8 mouse cellular contexts compared by ENCODE assay signal in genomic region chr12:36157638-36158308, GRCm38 (mm10). TPM values are rescaled to one million over a fixed set of nuclear protein-coding genes. Genes with fewer than 3 reads are reported as not detected.
DNase-seq lines count a peak whose midpoint lies in the region; ATAC-seq and TF ChIP-seq lines count a peak whose summit lies in the region.

Bzw2 (minus strand) TSS chr12:36158080.

- ATAC-seq in kidney, embryonic 14.5 days (ENCODE audit: low FRiP score, low TSS enrichment), result peak; percentile 40
- ATAC-seq in limb, embryonic 15.5 days (ENCODE audit: insufficient number of reproducible peaks, low FRiP score, low TSS enrichment, low read depth), result peak; percentile 20; the same call in 1 of the 2 replicates
- ATAC-seq in midbrain, postnatal 0 days (ENCODE audit: low FRiP score), result peak; percentile 21

- H3K79me3 ChIP-seq in C2C12 (ENCODE audit: low read depth), result peaks cover 48% of the 10 kb centered on the region

- TF ChIP-seq POLR2A in embryonic fibroblast, embryonic 13.5 days (IDR thresholded peaks at IDR 0.05; ENCODE audit: low read depth, low read length), result peak; percentile 77

- peaks cover 3% of the 10 kb centered on the region for H3K36me3 ChIP-seq in C2C12 (ENCODE audit: control insufficient read depth, insufficient read depth)
- no peaks in the 10 kb centered on the region for H3K36me3 ChIP-seq in kidney, embryonic 14.5 days (ENCODE audit: control insufficient read depth, insufficient read depth, low read length)
- no peaks in the 10 kb centered on the region for H3K36me3 ChIP-seq in limb, embryonic 15.5 days
- no peaks in the 10 kb centered on the region for H3K36me3 ChIP-seq in midbrain, postnatal 0 days (ENCODE audit: insufficient read depth, low read length)

- H3K9ac ChIP-seq in kidney, embryonic 14.5 days (ENCODE audit: low read depth, low read length), result peak within 1 kb of the TSS; percentile 91
- peak within 1 kb of the TSS; percentile 75 for H3K9ac ChIP-seq in limb, embryonic 15.5 days
- peak within 1 kb of the TSS; percentile 91 for H3K9ac ChIP-seq in midbrain, postnatal 0 days (replicated peaks; ENCODE audit: low read length, poor library complexity, severe bottlenecking)

- no peaks in the 10 kb centered on the region for H3K9me3 ChIP-seq in kidney, embryonic 14.5 days (ENCODE audit: control insufficient read depth, low read length)
- H3K9me3 ChIP-seq in limb, embryonic 15.5 days, result no peaks in the 10 kb centered on the region
- H3K9me3 ChIP-seq in midbrain, postnatal 0 days (ENCODE audit: low read length), result no peaks in the 10 kb centered on the region

- WGBS in kidney, embryonic 14.5 days, result 2% methylated on average over 26 of the region's 26 CpGs
- WGBS in limb, embryonic 15.5 days, result 2% methylated on average over 26 of the region's 26 CpGs
- 2% methylated on average over 26 of the region's 26 CpGs for WGBS in midbrain, postnatal 0 days

- peak within 1 kb of the TSS; percentile 84 for H3K4me3 ChIP-seq in C2C12 (ENCODE audit: insufficient read depth, poor library complexity, severe bottlenecking)
- H3K4me3 ChIP-seq in embryonic fibroblast, embryonic 13.5 days (ENCODE audit: insufficient read depth, low read length), result peak within 1 kb of the TSS; percentile 60
- H3K4me3 ChIP-seq in kidney, embryonic 14.5 days (ENCODE audit: low read length), result peak within 1 kb of the TSS; percentile 58
- peak within 1 kb of the TSS; percentile 97 for H3K4me3 ChIP-seq in limb, embryonic 15.5 days
- peak within 1 kb of the TSS; percentile 95 for H3K4me3 ChIP-seq in midbrain, postnatal 0 days (ENCODE audit: low read depth, low read length)

- H3K27me3 ChIP-seq in C2C12 (ENCODE audit: control insufficient read depth, insufficient read depth, insufficient read length), result no peaks in the 10 kb centered on the region
- no peaks in the 10 kb centered on the region for H3K27me3 ChIP-seq in kidney, embryonic 14.5 days (ENCODE audit: control insufficient read depth, insufficient read depth, low read length)
- no peaks in the 10 kb centered on the region for H3K27me3 ChIP-seq in limb, embryonic 15.5 days
- H3K27me3 ChIP-seq in midbrain, postnatal 0 days (ENCODE audit: insufficient read depth, low read length), result no peaks in the 10 kb centered on the region

- H3K4me2 ChIP-seq in kidney, embryonic 14.5 days (replicated peaks; ENCODE audit: low read depth, low read length), result peak within 1 kb of the TSS; percentile 84
- peak within 1 kb of the TSS; percentile 70 for H3K4me2 ChIP-seq in limb, embryonic 15.5 days
- H3K4me2 ChIP-seq in midbrain, postnatal 0 days (ENCODE audit: low read depth, low read length, poor library complexity, severe bottlenecking), result peak within 1 kb of the TSS; percentile 73

- H3K27ac ChIP-seq in embryonic fibroblast, embryonic 13.5 days (ENCODE audit: insufficient read depth, low read length), result peak within 1 kb of the TSS; percentile 80
- peak within 1 kb of the TSS; percentile 94 for H3K27ac ChIP-seq in kidney, embryonic 14.5 days (ENCODE audit: low read depth, low read length)
- H3K27ac ChIP-seq in limb, embryonic 15.5 days, result peak within 1 kb of the TSS; percentile 96
- peak within 1 kb of the TSS; percentile 86 for H3K27ac ChIP-seq in midbrain, postnatal 0 days (ENCODE audit: low read depth, low read length)

- DNase-seq in brain, adult 2 months (ENCODE audit: low read depth, low spot score), result peak; percentile 74
- peak; percentile 74 to 81 for DNase-seq in heart, adult 9 months (ENCODE audit: low spot score in 2 of 2)
- peak; percentile 79 for DNase-seq in midbrain, postnatal 0 days (ENCODE audit: low spot score)
- DNase-seq in spleen, postnatal 14 days (ENCODE audit: low spot score in 2 of 2), result peak; percentile 31 to 42

- H3ac ChIP-seq in C2C12 (ENCODE audit: control insufficient read depth, insufficient read length, low read depth), result peak within 1 kb of the TSS; percentile 63

- peaks cover 3% of the 10 kb centered on the region; the same call in 1 of the 2 replicates for H3K4me1 ChIP-seq in embryonic fibroblast, embryonic 13.5 days (ENCODE audit: control insufficient read depth, insufficient read depth, low read length)
- peaks cover 21% of the 10 kb centered on the region; the same call in 1 of the 2 replicates for H3K4me1 ChIP-seq in kidney, embryonic 14.5 days (ENCODE audit: control insufficient read depth, insufficient read depth, low read length)
- peaks cover 23% of the 10 kb centered on the region for H3K4me1 ChIP-seq in limb, embryonic 15.5 days
- peaks cover 12% of the 10 kb centered on the region for H3K4me1 ChIP-seq in midbrain, postnatal 0 days (ENCODE audit: insufficient read depth, low read length)

- H3K79me2 ChIP-seq in C2C12 (ENCODE audit: control insufficient read depth, insufficient read depth), result peaks cover 67% of the 10 kb centered on the region

- TF ChIP-seq CTCF in C2C12 (IDR thresholded peaks at IDR 0.05; ENCODE audit: control insufficient read depth, insufficient read depth, insufficient read length), result no peak
- TF ChIP-seq CTCF in embryonic fibroblast, embryonic 13.5 days (IDR thresholded peaks at IDR 0.05; ENCODE audit: borderline replicate concordance, insufficient read depth, low read length), result no peak
- no peak for TF ChIP-seq CTCF in midbrain, postnatal 0 days (IDR thresholded peaks at IDR 0.05)

TF ChIP-seq in C2C12, 6 proteins besides CTCF, POLR2A, EP300 and RAD21:
- TF ChIP-seq MYOD1 (IDR thresholded peaks at IDR 0.05; ENCODE audit: control insufficient read depth, insufficient read length, low read depth), result no peak

RNA-seq across cellular contexts. Expression of gene Bzw2, which starts in this region (rescaled TPM):
- polyA plus RNA-seq in C2C12 (2012; fragmentation: generic; extraction: Trizol), result 101 TPM
- polyA plus RNA-seq in embryonic fibroblast, embryonic 13.5 days (2011; ENCODE audit: insufficient read length, low read depth, missing spikeins), result 98.0 and 98.7 TPM in 2 replicates
- 243 and 256 TPM in 2 replicates for polyA plus RNA-seq in kidney, embryonic 14.5 days (2014; fragmentation: Nextera tagmentation; extraction: Ambion mirVana)
- polyA plus RNA-seq in limb, embryonic 15.5 days (2015; fragmentation: Nextera tagmentation; extraction: Ambion mirVana), result 165 and 177 TPM in 2 replicates
- total RNA-seq in midbrain, postnatal 0 days (2014; rRNA removed), result 213 and 269 TPM in 2 replicates
- 276 and 301 TPM in 2 replicates for polyA plus RNA-seq in midbrain, postnatal 0 days (2015; fragmentation: Nextera tagmentation; extraction: Ambion mirVana)

Comparison
In these comparisons a context has a peak if more than half of its experiments do, and no peak if none do; other contexts are left out.
1. Peak in every context shown above with its lines: DNase-seq, ATAC-seq, H3K4me3 ChIP-seq and H3K27ac ChIP-seq.